ENCODE assay signal across 22 mouse cellular contexts in genomic region chr6:106580124-106580523, GRCm38 (mm10).
DNase-seq lines count a peak whose midpoint lies in the region; ATAC-seq and TF ChIP-seq lines count a peak whose summit lies in the region.
"Had no signal": no experiment of that assay in that cellular context is flagged by ENCODE, and none has a peak within 500 bp of the region (broad histone marks: within the 10 kb centered on the region; RNA-seq: fewer than 3 reads in every experiment).

No protein-coding gene starts in this region.

- H3K4me3 ChIP-seq in hindbrain, postnatal 0 days (ENCODE audit: low read length) = no peak overlapping the region
- no peak overlapping the region for H3K4me3 ChIP-seq in hindbrain, embryonic 10.5 days
- no peak overlapping the region for H3K4me3 ChIP-seq in forebrain, embryonic 13.5 days
- no peak overlapping the region for H3K4me3 ChIP-seq in neural tube, embryonic 15.5 days (replicated peaks)
- H3K4me3 ChIP-seq: gastrocnemius, adult 2 months; kidney, embryonic 15.5 days; limb, embryonic 10.5 days; liver, embryonic 15.5 days; lung, embryonic 15.5 days; megakaryocyte, embryonic 14.5 days; midbrain, embryonic 13.5 days had no signal

- 62% methylated on average over 5 of the region's 5 CpGs for WGBS in hindbrain, postnatal 0 days
- 82% methylated on average over 5 of the region's 5 CpGs for WGBS in hindbrain, embryonic 10.5 days
- 35% methylated on average over 5 of the region's 5 CpGs for WGBS in forebrain, embryonic 13.5 days
- 45% methylated on average over 5 of the region's 5 CpGs for WGBS in neural tube, embryonic 15.5 days

- peak; percentile 36; the same call in 1 of the 2 replicates for ATAC-seq in cerebellum, adult (ENCODE audit: insufficient number of reproducible peaks, low FRiP score, low TSS enrichment)
- peak; percentile 71 for ATAC-seq in hindbrain, postnatal 0 days
- peak; percentile 74 for ATAC-seq in forebrain, embryonic 13.5 days
- ATAC-seq in neural tube, embryonic 15.5 days (ENCODE audit: low FRiP score) = peak; percentile 68
- ATAC-seq: midbrain, embryonic 13.5 days had no signal

- no peak overlapping the region for H3K27ac ChIP-seq in hindbrain, postnatal 0 days
- H3K27ac ChIP-seq in hindbrain, embryonic 10.5 days = no peak overlapping the region
- H3K27ac ChIP-seq in forebrain, embryonic 13.5 days = no peak overlapping the region
- H3K27ac ChIP-seq in neural tube, embryonic 15.5 days (replicated peaks) = no peak overlapping the region
- H3K27ac ChIP-seq: gastrocnemius, adult 2 months; kidney, embryonic 15.5 days; limb, embryonic 10.5 days; liver, embryonic 15.5 days; lung, embryonic 15.5 days; midbrain, embryonic 13.5 days had no signal

- no peaks in the 10 kb centered on the region for H3K27me3 ChIP-seq in hindbrain, postnatal 0 days (ENCODE audit: insufficient read depth, low read length)
- no peaks in the 10 kb centered on the region for H3K27me3 ChIP-seq in hindbrain, embryonic 10.5 days (ENCODE audit: insufficient read depth, poor library complexity, severe bottlenecking)
- H3K27me3 ChIP-seq in forebrain, embryonic 13.5 days = no peaks in the 10 kb centered on the region
- H3K27me3 ChIP-seq in neural tube, embryonic 15.5 days (replicated peaks) = no peaks in the 10 kb centered on the region
- H3K27me3 ChIP-seq: kidney, embryonic 15.5 days; liver, embryonic 15.5 days; lung, embryonic 15.5 days; megakaryocyte, embryonic 14.5 days; midbrain, embryonic 13.5 days had no signal

- TF ChIP-seq CTCF in hindbrain, postnatal 0 days (IDR thresholded peaks at IDR 0.05; ENCODE audit: low read depth) = no peak

- H3K4me2 ChIP-seq in hindbrain, postnatal 0 days (ENCODE audit: low read depth, low read length) = no peak overlapping the region
- no peak overlapping the region for H3K4me2 ChIP-seq in forebrain, embryonic 13.5 days
- H3K4me2 ChIP-seq in neural tube, embryonic 15.5 days = no peak overlapping the region
- H3K4me2 ChIP-seq: kidney, embryonic 15.5 days; liver, embryonic 15.5 days; lung, embryonic 15.5 days; midbrain, embryonic 13.5 days had no signal

- no peak for DNase-seq in cerebellum, postnatal 4 days (ENCODE audit: low spot score in 2 of 2)
- peak; percentile 16 for DNase-seq in hindbrain, postnatal 0 days (ENCODE audit: low spot score)
- no peak for DNase-seq in hindbrain, embryonic 10.5 days (ENCODE audit: low spot score)
- DNase-seq in layer of hippocampus, adult 11-12 months (ENCODE audit: low spot score) = no peak
- DNase-seq in spleen, postnatal 36 days (ENCODE audit: low spot score in 2 of 2) = no peak
- DNase-seq: adrenal gland, postnatal 10 days; cerebellum, adult 11 months; cerebellum, adult 9-11 months; gastrocnemius, adult 2 months; kidney, adult 11 months; liver; lung, postnatal 36 days; right cerebral cortex, postnatal 25 days had no signal

- H3K9ac ChIP-seq in hindbrain, postnatal 0 days (replicated peaks; ENCODE audit: low read length) = no peak overlapping the region
- H3K9ac ChIP-seq in forebrain, embryonic 13.5 days = no peak overlapping the region
- H3K9ac ChIP-seq in neural tube, embryonic 15.5 days (replicated peaks) = no peak overlapping the region
- H3K9ac ChIP-seq: kidney, embryonic 15.5 days; liver, embryonic 15.5 days; lung, embryonic 15.5 days; midbrain, embryonic 13.5 days had no signal

- no peaks in the 10 kb centered on the region for H3K9me3 ChIP-seq in hindbrain, postnatal 0 days (ENCODE audit: low read length)
- no peaks in the 10 kb centered on the region for H3K9me3 ChIP-seq in hindbrain, embryonic 10.5 days
- no peaks in the 10 kb centered on the region for H3K9me3 ChIP-seq in forebrain, embryonic 13.5 days (replicated peaks)
- no peaks in the 10 kb centered on the region for H3K9me3 ChIP-seq in neural tube, embryonic 15.5 days (replicated peaks)
- H3K9me3 ChIP-seq: kidney, embryonic 15.5 days; limb, embryonic 10.5 days; liver, embryonic 15.5 days; lung, embryonic 15.5 days; megakaryocyte, embryonic 14.5 days; midbrain, embryonic 13.5 days had no signal

- no peaks in the 10 kb centered on the region for H3K4me1 ChIP-seq in hindbrain, postnatal 0 days (ENCODE audit: insufficient read depth, low read length)
- H3K4me1 ChIP-seq in hindbrain, embryonic 10.5 days (replicated peaks) = no peaks in the 10 kb centered on the region
- H3K4me1 ChIP-seq in forebrain, embryonic 13.5 days = peaks cover 8% of the 10 kb centered on the region; the same call in 1 of the 2 replicates
- no peaks in the 10 kb centered on the region for H3K4me1 ChIP-seq in neural tube, embryonic 15.5 days
- H3K4me1 ChIP-seq: kidney, embryonic 15.5 days; limb, embryonic 10.5 days; liver, embryonic 15.5 days; lung, embryonic 15.5 days; megakaryocyte, embryonic 14.5 days; midbrain, embryonic 13.5 days had no signal

- no peaks in the 10 kb centered on the region for H3K36me3 ChIP-seq in hindbrain, postnatal 0 days (ENCODE audit: insufficient read depth, low read length)
- no peaks in the 10 kb centered on the region for H3K36me3 ChIP-seq in hindbrain, embryonic 10.5 days
- no peaks in the 10 kb centered on the region for H3K36me3 ChIP-seq in forebrain, embryonic 13.5 days (ENCODE audit: poor library complexity, severe bottlenecking)
- no peaks in the 10 kb centered on the region for H3K36me3 ChIP-seq in neural tube, embryonic 15.5 days
- H3K36me3 ChIP-seq: kidney, embryonic 15.5 days; limb, embryonic 10.5 days; liver, embryonic 15.5 days; lung, embryonic 15.5 days; midbrain, embryonic 13.5 days had no signal
